Mouse (Mus musculus): ENCODE measurements around the gene Kcnj5. TPM values are rescaled to one million over a fixed set of nuclear protein-coding genes. Genes with fewer than 3 reads are reported as not detected.

The Kcnj5 gene
- total and polyA plus RNA-seq, 2 experiments from 2014 or later, result 1.4 to 1.9 TPM

DNA sequence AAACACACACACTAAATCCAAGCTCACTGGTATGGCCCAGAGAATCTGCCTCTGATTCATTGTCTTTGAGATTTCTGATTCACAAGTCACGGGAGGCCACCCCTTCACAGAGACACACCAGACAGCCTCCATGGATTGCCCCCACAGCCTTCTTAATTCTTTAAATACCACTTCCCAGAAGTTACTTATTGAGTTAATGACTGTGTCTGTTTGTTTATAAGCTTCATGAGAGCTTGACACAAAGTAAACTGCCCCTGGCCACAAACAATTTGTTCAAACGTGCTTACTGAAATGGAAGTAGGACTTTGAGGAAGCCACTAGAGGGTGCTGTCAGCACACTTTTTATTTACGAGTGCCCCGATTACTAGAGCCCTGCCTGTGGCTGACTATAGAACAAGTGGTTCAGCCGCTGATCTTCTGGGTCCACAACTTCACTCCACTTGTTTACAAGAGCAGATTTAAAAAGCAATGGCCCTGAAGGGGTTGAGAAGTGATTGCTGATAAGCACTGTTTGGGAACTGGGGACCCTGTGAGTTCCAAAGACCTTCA, 72.2 kb downstream of the Kcnj5 start:
- H3K4me2 ChIP-seq (ENCODE audit: low read depth, low read length, poor library complexity, severe bottlenecking), result no peak overlapping the region
- H3K27ac ChIP-seq (ENCODE audit: low read depth, low read length), result no peak overlapping the region
- WGBS, result 11% methylated on average over 5 of the region's 5 CpGs
- peak; percentile 89 for TF ChIP-seq CTCF (IDR thresholded peaks at IDR 0.05)
- H3K4me3 ChIP-seq (ENCODE audit: low read depth, low read length), result no peak overlapping the region
- no peaks in the 10 kb centered on the region for H3K27me3 ChIP-seq (ENCODE audit: insufficient read depth, low read length)
- H3K9ac ChIP-seq (replicated peaks; ENCODE audit: low read length, poor library complexity, severe bottlenecking), result no peak overlapping the region
- peaks cover 4% of the 10 kb centered on the region; the same call in 1 of the 2 replicates for H3K9me3 ChIP-seq (ENCODE audit: low read length)
- DNase-seq (ENCODE audit: low spot score) (peak; percentile 93), ATAC-seq (ENCODE audit: low FRiP score) (peak; percentile 76)
- no peaks in the 10 kb centered on the region for H3K4me1 ChIP-seq (ENCODE audit: insufficient read depth, low read length)
- no peaks in the 10 kb centered on the region for H3K36me3 ChIP-seq (ENCODE audit: insufficient read depth, low read length)

Other genes with a start within 250 kb of the Kcnj5 start
- gene Arhgap32, start 228.2 kb downstream of the Kcnj5 start, total RNA-seq (2014; rRNA removed), result 48.3 and 54.4 TPM in 2 replicates
- 6.1 and 8.3 TPM in 2 replicates for gene Arhgap32, start 228.2 kb downstream of the Kcnj5 start, polyA plus RNA-seq (2015; fragmentation: Nextera tagmentation; extraction: Ambion mirVana)
- gene Kcnj1, start 28.1 kb upstream of the Kcnj5 start, total RNA-seq (2014; rRNA removed), result not detected in 2 replicates
- not detected in 2 replicates for gene Kcnj1, start 28.1 kb upstream of the Kcnj5 start, polyA plus RNA-seq (2015; fragmentation: Nextera tagmentation; extraction: Ambion mirVana)
- gene Fli1, start 198.5 kb upstream of the Kcnj5 start, total RNA-seq (2014; rRNA removed), result 8.4 and 9.1 TPM in 2 replicates
- gene Fli1, start 198.5 kb upstream of the Kcnj5 start, polyA plus RNA-seq (2015; fragmentation: Nextera tagmentation; extraction: Ambion mirVana), result 5.5 and 5.9 TPM in 2 replicates

Data from midbrain, postnatal 0 days (tissue).